Mouse (Mus musculus) ES-Bruce4 (cell line): Measurements from ENCODE around the gene Nfe2l2. TPM values are rescaled to one million over a fixed set of nuclear protein-coding genes. Genes with fewer than 3 reads are reported as not detected.

Source experiments
- H3K27ac ChIP-seq: 2 replicates; pipeline ENCODE4 v1.5.1; 2012; ENCODE audit warnings: low read length, inconsistent platforms; ENCODE audit not compliant: insufficient read depth
- H3K27me3 ChIP-seq: 2 replicates; pipeline ENCODE4 v1.6.1; 2012; ENCODE audit warnings: mild to moderate bottlenecking, low read length, inconsistent platforms; ENCODE audit not compliant: control insufficient read depth, poor library complexity, insufficient read depth, severe bottlenecking
- H3K36me3 ChIP-seq: 2 replicates; pipeline ENCODE4 v1.6.1; 2012; ENCODE audit warnings: inconsistent platforms, mild to moderate bottlenecking, low read length, moderate library complexity; ENCODE audit not compliant: control insufficient read depth, poor library complexity, insufficient read depth, severe bottlenecking
- H3K4me1 ChIP-seq: one replicate; pipeline ENCODE4 v1.8.1; 2011; ENCODE audit warnings: low read length; ENCODE audit not compliant: control insufficient read depth, insufficient read depth
- H3K4me3 ChIP-seq: 2 replicates; pipeline ENCODE4 v1.5.1; 2011; ENCODE audit warnings: low read depth, mild to moderate bottlenecking, low read length
- H3K9ac ChIP-seq: 2 replicates; pipeline ENCODE4 v1.6.1; 2012; ENCODE audit warnings: low read depth, mild to moderate bottlenecking, inconsistent platforms; ENCODE audit not compliant: poor library complexity, severe bottlenecking
- H3K9me3 ChIP-seq: replicated peaks from 2 replicates; pipeline ENCODE4 v1.6.1; 2012; ENCODE audit warnings: mild to moderate bottlenecking, low read length, inconsistent platforms; ENCODE audit not compliant: control insufficient read depth, poor library complexity, insufficient read depth, severe bottlenecking
- CTCF ChIP-seq: IDR thresholded peaks from one replicate; pipeline ENCODE4 v1.8.1; 2011; ENCODE audit warnings: low read depth, low read length
- EP300 ChIP-seq: IDR thresholded peaks from 2 replicates; pipeline ENCODE4 v1.6.1; 2011; ENCODE audit warnings: low read depth, low read length; ENCODE audit not compliant: insufficient read depth
- POLR2A ChIP-seq: IDR thresholded peaks from one replicate; pipeline ENCODE4 v1.8.1; 2011; ENCODE audit warnings: low read length; ENCODE audit not compliant: insufficient read depth
- polyA plus RNA-seq: library from polyadenylated mRNA; stranded (reverse); fragments of >200 nt; gene quantifications from 2 replicates; pipeline ENCODE4 v1.2.4, GENCODE M21; 2011; ENCODE audit warnings: low read depth; ENCODE audit not compliant: missing spikeins, insufficient read depth, insufficient read length

Gene Nfe2l2
- 103 and 105 TPM in 2 replicates for polyA plus RNA-seq

DNA sequence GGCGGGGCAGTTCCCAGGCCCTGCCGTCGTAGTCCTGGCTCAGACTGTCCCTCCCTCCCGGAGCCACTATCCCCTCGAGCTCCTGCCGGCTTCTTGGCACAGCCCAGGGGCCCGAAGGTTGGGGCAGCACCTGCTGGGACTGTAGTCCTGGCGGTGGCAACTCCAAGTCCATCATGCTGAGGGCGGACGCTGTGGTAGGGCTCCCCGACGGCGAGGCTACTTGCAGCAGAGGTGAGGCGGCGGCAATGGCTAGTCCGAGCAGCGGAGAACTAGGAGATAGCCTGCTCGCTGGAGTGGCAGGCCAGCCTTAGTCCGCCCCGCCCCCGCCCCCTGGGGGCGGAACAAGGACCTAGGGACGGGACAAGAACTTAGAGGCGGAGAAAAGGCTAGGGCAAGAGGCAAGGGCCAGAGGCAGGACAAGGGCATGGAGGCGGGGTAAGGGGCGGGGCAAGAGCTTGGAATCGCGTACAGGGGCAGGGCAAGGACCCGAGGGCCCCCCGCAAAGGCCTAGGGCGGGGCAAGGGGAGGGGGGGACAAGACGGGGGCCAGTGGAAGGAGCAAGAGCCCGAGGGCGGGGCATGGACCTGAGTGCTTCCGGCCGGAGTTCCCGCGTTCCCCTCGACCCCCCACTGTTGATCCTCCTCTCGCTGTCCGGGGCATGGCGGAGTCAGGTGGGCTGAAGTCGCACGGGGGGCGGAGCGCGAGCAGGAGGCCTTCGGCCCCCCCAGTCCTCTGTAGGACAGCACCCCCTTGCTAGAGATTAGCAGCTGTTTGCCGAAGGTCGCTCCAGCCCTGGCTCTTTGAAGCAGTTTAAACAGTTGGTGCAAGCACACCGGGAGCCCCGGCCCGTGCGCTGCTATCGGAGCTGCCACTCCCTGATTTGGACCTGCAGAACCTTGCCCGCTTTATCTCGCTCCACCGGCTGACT is at the start of gene Nfe2l2:
Gene Nfe2l2 (minus strand): TSS at position 408 of the 928 bp plus-strand sequence.
- H3K27ac ChIP-seq: peak within 1 kb of the TSS; percentile 82
- H3K4me1 ChIP-seq: no peaks in the 10 kb centered on the region
- H3K36me3 ChIP-seq: peaks cover 3% of the 10 kb centered on the region; the same call in 1 of the 2 replicates
- H3K9ac ChIP-seq: peak within 1 kb of the TSS; percentile 94
- peak within 1 kb of the TSS; percentile 88 for H3K4me3 ChIP-seq
- H3K9me3 ChIP-seq: peaks cover 2% of the 10 kb centered on the region; the same call in 1 of the 2 replicates
- no peaks in the 10 kb centered on the region for H3K27me3 ChIP-seq
- peak; percentile 63 for TF ChIP-seq EP300
- TF ChIP-seq CTCF: no peak
- TF ChIP-seq POLR2A: peak; percentile 88

DNA sequence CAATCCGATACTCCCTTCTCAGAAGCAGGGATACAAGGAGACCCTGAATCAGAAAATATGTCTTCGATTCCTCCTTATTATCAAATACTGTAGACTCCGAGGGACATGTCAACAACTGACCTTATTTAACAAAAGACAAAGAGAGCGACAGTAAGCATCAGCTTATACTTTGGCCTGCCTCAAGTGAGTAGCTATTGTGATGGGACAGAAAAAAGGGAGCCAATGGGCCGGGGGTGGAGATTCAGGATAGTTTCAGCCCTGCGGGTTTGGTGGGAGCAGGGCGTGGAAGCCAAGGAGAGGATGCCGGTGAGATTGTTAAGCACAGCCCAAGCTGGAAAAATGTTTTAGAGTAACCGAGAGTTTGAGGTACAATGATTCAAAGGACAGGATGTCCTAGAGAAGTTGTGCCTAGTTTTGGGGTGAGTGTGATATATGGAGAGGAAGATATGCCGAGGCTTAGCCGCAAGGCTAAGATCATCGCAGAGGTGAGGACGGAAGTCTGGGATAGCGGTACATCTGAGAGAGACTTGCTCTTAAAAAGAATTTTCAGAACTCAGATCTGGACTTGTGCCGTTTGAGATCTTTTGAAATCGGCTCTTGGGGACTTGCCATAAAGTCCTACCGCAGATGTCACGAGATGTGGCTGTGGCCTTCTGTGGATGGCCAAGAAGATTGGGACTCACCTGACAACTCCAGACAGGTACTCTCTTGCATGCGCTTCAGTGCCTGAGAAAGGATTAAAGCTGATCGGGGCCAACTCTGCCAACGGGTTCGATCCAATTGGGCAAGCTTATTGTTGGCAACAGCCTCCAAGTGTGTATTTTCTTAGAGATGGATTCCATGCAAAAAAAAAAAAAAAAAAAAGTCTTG is 48.1 kb upstream of the Nfe2l2 start:
- TF ChIP-seq EP300 (no peak), POLR2A (no peak), CTCF (no peak)
- Histone ChIP-seq H3K4me1 (no peaks in the 10 kb centered on the region), H3K27me3 (no peaks in the 10 kb centered on the region), H3K4me3 (no peak overlapping the region), H3K27ac (no peak overlapping the region), H3K36me3 (no peaks in the 10 kb centered on the region), H3K9ac (no peak overlapping the region), H3K9me3 (no peaks in the 10 kb centered on the region)

DNA sequence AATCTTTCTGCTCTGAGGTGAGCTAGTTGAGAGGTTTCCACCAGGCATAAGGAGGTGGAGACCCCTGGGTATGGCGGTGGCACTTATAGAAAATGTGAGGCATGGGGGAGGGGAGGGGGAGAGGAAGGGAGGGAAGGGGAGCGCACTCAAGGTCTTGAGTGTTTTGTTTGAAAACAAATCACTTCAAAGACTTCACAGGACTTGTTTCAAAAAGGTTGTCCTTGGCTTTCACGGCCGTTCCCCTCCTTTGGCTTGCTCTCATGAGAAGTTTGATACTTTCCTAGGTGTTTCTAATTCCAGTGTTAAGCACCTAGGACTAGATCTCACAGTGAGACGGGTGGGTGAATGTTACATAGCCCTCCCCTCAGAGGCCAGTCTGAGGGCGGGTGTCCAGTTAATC is 47.5 kb upstream of the Nfe2l2 start:
- Histone ChIP-seq H3K9ac (no peak overlapping the region), H3K36me3 (no peaks in the 10 kb centered on the region), H3K4me3 (no peak overlapping the region), H3K9me3 (no peaks in the 10 kb centered on the region), H3K27me3 (no peaks in the 10 kb centered on the region), H3K27ac (no peak overlapping the region), H3K4me1 (no peaks in the 10 kb centered on the region)
- no peak for TF ChIP-seq EP300

DNA sequence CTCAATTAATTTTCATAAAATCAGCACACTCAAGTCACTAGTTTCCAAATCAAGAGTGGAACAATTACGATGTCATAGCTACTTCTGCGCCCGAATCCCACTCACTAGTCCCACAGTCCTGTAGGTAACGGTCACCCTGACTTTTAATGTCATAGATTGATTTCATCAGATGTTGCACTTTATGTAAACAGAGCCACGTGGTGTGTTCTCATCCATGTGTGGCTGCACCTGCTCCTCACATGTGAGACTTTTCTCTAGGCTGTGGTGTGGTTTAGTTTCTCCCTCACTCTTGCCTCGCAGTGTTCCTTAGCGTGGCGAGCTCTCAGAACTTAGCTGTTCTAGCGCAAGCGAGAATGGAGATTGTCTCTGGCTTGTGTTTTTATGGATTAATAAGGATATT is 46.4 kb upstream of the Nfe2l2 start:
- no peak overlapping the region for H3K27ac ChIP-seq
- TF ChIP-seq EP300 (no peak), POLR2A (no peak), CTCF (no peak)
- no peaks in the 10 kb centered on the region for H3K36me3 ChIP-seq
- H3K9me3 ChIP-seq: no peaks in the 10 kb centered on the region
- H3K27me3 ChIP-seq: no peaks in the 10 kb centered on the region
- no peak overlapping the region for H3K9ac ChIP-seq
- H3K4me3 ChIP-seq: no peak overlapping the region
- H3K4me1 ChIP-seq: no peaks in the 10 kb centered on the region

DNA sequence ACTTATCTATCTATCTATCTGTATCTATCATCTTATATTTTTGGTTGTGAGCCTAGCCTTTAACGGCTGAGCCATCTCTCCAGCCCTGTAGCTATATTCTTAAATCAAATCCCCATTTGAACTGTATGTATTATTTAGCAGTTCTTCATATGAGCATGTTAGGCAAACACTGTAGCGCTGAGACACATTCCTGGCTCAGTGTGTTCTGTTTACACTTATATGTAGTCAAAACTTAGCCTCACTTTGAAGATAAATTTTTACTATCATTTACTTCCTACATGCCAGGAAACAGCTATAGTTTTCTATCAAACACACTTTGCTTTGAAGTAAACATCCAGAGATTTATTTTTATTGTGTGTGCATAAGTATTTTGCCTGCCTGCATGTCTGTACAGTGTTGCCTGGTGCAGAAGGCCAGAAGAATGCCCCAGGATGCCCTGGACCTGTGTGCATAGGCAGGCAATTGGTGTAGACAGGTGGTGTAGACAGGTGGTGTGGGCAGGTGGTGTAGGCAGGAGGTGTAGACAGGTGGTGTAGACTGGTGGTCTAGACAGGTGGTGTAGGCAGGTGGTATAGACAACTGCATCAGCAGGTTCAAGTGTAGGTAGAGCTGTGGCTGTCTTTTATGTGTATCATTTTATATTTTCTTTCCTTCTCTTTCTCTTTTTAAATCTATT is 45.7 kb upstream of the Nfe2l2 start:
- H3K27ac ChIP-seq: no peak overlapping the region
- H3K27me3 ChIP-seq: no peaks in the 10 kb centered on the region

More for the DNA sequence above, 45.7 kb upstream of the Nfe2l2 start:
- no peak overlapping the region for H3K4me3 ChIP-seq
- no peaks in the 10 kb centered on the region for H3K9me3 ChIP-seq
- H3K36me3 ChIP-seq: no peaks in the 10 kb centered on the region
- H3K4me1 ChIP-seq: no peaks in the 10 kb centered on the region
- TF ChIP-seq EP300 (no peak), CTCF (no peak), POLR2A (no peak)
- H3K9ac ChIP-seq: no peak overlapping the region
